Mouse (Mus musculus): ENCODE measurements around the gene Kars.
A peak's percentile ranks its signal among the peaks of the same experiment; 100 is the strongest.

Gene Kars

DNA sequence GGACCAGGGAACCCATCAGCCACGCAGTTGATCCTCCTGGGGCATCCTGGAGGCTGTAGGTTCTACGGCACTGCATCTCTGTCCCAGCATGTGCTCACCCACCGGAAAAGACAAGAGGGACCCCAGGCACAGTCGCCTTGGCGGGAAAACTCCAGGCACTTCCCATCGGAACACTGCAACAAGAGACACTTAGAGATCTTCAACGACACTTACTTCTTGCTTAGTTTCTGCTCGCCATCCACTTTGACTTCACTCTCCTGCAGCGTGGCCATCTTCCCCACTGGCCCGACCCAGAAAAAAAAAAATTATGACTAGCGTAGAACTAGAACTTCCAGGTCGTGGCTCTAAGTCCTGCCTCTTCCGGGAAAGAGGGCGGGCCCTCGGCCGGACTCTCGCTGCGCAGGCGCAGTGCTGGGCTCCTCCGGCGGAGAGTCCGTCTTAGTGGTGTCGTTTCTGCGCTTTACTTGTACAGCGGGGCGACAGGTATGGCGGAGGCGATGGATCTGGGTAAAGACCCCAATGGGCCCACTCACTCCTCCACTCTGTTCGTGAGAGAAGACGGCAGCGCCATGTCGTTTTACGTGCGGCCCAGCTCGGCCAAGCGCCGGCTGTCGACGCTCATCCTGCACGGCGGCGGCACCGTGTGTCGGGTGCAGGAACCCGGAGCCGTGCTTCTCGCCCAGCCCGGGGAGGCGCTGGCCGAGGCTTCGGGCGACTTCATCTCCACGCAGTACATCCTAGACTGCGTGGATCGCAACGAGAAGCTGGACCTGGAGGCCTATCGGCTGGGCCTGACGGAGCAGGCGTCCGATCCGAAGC lies at the start of gene Kars, which contains the start of gene Terf2ip:
TSS of gene Kars (minus strand) at position 327 of the 819 bp plus-strand sequence.
TSS of gene Terf2ip (plus strand) at position 402 of the 819 bp plus-strand sequence.
- peak; percentile 87 for DNase-seq (ENCODE audit: low spot score in 2 of 2)

DNA sequence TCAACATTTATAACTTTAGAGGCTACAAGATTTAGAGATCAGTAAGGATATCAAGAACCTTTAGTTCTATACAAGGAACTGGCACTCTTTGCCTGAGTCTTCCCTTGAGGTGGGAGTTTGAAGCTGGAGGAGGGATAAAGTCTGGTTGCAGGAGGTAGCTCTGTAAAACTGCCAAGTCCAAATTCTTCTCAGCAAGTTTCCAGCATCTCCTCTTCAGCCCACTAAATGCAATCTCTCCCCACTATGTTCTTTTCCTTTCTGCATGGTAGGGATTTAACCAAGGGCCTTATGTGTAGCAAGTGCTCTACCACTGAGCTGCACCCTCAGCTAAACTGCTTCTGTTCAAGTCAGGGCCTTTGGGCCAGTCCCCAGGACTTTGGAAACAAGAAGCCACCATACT lies 43.3 kb upstream of the Kars start:
- DNase-seq (ENCODE audit: low spot score in 2 of 2): no peak

DNA sequence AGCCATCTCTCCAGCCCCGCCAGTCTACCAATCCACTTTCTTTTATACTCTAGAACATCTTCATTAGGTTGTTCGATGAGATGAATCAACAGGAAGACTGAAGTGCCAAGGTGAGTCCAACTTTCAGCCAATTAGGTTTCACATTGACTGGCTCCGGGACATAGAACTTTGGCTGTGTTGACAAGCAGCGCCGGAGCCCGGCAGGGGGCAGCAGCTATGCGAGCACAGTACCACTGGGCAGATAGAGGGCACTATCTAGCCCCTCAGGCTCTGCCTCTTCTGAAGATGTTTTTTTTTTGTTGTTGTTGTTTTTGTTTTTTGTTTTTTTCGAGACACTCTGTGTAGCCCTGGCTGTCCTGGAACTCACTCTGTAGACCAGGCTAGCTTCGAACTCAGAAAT lies 40.4 kb upstream of the Kars start:
- DNase-seq (ENCODE audit: low spot score in 2 of 2): no peak

DNA sequence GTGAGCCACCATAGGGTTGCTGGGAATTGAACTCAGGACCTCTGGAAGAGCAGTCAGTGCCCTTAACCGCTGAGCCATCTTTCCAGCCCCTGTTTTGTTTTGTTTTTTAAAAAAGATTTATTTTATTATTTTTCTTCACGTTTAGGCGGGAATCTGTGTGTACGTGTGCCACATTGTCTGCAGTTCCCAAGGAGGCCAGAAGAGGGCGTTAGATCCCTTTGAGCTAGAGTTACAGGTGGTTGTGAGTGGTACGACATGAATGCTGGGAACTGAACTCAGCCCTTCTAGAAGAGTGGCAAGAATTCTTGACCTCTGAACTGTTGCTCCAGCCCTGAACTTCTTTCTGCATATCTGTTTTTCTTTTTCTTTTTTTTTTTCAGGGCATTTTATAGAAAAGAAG lies 38.9 kb upstream of the Kars start:
- DNase-seq (ENCODE audit: low spot score in 2 of 2): no peak

DNA sequence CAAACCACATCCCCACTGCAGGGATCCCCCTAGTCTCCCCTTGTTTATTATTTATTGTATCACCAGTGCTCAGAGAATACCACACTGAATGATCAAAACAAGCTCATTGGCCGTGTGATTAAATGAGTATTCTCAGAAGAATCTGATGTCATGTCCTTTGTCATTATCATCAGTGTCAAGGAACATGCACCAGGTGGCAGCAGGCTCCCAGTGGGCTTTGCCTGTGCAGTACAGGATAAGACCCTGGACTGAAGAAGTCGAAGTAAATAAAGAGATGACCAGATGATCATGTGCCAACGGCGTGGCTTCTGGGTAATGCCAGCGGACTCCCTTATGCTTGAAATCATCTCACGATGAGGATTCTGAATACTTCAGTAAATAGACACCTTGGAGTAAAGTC lies 37.2 kb upstream of the Kars start:
- no peak for DNase-seq (ENCODE audit: low spot score in 2 of 2)

DNA sequence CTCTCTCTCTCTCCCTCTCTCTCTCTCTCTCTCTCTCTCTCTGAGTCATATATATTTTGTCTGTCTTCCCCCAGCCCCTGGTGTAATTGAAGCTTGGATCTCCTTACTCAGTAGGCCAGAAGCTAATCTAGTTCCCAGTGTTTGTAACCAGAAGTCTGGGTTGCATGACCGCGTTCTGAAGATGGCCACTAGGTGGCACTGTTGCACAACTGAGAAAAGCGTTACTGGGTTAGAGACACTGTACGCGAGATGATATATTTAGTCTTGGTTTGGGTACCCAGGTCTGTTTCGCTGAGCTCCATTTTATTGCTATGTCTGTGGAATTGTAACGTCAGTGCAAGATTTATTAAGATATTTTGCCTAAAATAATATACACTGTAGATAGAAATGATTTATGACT lies 34.8 kb upstream of the Kars start:
- peak; percentile 70 to 87 for DNase-seq (ENCODE audit: low spot score in 2 of 2)

DNA sequence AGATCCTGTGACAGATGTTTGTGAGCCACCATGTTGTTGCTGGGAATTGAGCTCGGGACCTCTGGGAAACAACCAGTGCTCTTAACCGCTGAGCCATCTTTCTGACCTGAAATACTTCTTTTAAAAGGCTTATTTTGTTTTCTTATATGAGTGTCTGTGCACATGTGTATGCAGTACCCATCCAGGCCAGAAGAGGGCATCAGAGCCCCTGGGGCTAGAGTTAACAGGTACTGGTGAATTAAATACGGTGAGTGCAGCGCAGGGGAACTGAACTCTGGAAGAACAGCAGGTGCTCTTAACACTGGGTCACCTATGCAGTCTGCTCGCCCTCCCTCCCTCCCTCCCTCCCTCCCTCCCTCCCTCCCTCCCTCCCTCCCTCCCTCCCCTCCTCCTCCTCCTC lies 34.1 kb upstream of the Kars start:
- DNase-seq (ENCODE audit: low spot score in 2 of 2): no peak

DNA sequence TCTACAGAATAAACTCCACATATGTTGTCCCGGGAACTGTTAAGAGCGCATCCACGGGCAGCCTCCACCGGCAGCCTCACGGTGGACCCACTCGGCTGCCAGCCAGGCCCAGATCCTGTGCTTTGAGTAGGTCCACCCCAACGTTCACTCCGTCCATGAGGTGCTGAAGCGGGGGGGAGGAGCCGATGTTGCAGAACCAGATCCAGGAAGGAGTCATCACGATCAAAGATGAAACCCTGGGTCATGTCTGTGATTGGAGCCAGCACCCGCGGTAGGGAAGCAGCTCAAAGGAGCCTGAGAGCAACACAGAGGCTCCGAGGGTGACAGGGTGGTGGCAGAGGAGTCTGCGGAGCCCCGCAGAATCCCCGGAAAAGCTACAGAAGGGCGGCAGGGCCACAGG lies 26.4 kb upstream of the Kars start:
- no peak for DNase-seq (ENCODE audit: low spot score in 2 of 2)

DNA sequence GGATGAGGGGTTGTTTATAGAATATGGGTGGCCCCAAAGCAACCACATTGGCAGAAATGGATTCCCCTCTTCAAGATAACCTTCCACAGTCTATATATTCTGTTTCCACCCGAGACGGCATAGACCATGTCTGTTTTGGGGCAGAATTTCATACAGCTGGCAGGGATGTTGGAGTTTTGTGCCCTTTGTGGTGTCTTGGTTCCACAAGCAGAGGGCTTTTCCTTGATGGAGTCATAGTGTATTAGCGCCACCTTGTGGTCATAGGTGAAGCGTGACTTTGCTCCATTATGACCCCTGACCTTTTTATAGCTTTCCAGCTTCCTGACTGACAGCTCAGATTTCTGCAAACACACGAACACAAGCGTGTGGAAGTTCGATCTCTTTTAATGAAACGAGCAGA lies 23.5 kb upstream of the Kars start:
- DNase-seq (ENCODE audit: low spot score in 2 of 2): no peak

DNA sequence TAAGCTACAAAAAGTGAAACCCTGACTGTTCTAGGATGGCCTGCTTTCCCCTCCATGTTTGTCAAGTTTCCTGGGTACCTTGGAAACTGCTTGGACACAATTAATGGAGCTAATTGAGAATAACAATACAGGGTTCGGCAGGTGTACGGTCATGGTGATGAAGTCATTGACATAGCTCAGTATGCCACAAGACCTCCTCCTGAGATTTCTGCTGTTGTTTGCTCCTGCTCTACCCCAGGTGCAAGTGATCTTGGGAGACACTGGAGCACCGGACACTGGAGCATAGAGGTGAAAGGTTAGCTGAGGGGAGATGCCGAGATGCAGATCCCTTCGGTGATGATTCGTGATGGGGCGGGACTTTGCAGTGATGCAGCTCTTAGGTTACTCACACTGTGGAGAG lies 21.9 kb upstream of the Kars start:
- DNase-seq (ENCODE audit: low spot score in 2 of 2): no peak

DNA sequence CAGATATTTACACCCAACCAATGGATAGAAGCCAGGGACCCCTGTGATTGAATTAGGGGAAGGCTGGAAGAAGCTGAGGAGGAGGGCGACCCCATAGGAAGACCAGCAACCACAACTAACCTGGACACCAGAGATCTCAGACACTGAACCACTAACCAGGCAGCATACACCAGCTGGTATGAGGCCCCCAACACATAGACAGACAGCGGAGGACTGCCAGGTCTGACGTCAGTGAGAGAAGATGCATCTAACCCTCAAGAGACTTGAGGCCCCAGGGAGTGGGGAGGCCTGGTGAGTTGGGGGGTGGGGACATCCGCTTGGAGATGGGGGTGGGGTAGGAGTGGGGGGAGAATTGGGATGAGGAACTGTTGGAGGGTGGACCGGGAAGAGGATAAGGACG lies 19.5 kb upstream of the Kars start:
- DNase-seq (ENCODE audit: low spot score in 2 of 2): no peak

DNA sequence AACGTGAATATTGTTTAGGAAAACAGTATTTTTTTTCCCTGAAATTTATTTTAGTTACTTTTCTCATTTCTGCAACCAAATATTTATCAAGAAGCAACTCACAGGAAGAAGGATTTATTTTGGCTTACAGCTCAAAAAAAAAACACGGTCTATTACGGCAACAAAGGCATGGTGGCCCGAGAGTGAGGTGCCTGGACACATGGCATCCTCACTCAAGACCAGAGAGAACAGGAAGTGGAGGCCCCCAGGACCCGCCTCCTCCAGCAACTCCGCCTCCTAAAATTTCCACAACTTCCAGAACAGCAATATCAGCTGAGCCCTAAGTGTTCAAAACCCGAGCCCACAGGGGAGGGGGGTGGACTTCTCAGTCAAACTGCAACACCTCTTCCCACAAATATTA lies 18.3 kb upstream of the Kars start:
- DNase-seq (ENCODE audit: low spot score in 2 of 2): no peak

DNA sequence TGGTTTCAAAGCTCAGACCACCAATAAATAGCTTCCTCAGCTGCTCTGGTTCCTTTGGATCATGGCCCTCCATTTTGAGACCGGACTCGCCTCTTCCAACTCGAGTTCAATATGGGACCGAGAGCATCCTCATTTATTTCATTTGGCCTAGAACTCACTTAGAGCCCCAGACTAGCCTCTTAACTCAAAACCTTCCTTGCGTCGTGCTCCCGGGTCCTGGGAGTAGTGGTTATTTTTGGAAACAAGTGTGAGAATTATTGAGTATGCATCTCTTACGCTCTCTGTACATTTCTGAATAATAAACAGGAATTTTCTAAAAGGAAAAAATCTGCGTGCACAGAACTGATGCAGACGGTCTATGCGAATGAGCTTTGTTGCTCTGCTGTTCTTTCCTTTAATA lies 3.8 kb upstream of the Kars start, which contains the start of gene Gm6793:
TSS of gene Gm6793 (minus strand) at position 101 of the 400 bp plus-strand sequence.
- DNase-seq (ENCODE audit: low spot score in 2 of 2): no peak

DNA sequence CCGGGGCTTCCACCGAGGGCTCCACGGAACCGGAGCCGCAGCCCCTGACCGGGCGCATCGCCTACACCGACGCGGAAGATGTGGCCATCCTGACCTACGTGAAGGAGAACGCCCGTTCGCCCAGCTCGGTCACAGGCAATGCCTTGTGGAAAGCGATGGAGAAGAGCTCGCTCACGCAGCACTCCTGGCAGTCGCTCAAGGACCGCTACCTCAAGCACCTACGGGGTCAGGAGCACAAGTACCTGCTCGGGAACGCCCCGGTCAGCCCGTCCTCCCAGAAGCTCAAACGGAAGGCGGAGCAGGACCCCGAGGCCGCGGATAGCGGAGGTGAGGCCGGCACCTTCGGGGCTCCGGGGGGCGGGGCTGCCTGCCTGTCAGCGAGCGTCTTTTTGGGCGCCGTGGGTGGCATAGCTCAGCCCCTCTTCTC lies 706 bp upstream of the Kars start:
- no peak for DNase-seq (ENCODE audit: low spot score in 2 of 2)

DNA sequence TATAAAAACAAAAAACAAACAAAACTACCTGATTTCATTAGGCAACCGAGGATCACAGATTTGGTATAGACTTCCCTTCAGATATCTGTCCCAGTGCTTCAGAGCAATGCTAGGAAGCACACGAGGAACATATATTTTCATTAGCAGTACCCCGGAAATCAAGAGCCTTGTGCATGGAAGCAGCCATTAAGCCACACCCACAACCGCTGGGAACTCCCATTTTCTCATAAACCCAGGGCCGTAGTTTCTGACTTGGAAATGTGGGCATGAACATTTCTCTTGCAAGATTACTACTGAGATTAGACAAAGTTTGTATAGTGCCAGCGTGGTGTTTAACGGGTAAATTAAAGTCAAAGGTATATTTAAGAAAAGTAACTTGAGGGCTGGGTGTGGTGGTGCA lies 1.6 kb downstream of the Kars start:
- no peak for DNase-seq (ENCODE audit: low spot score in 2 of 2)

DNA sequence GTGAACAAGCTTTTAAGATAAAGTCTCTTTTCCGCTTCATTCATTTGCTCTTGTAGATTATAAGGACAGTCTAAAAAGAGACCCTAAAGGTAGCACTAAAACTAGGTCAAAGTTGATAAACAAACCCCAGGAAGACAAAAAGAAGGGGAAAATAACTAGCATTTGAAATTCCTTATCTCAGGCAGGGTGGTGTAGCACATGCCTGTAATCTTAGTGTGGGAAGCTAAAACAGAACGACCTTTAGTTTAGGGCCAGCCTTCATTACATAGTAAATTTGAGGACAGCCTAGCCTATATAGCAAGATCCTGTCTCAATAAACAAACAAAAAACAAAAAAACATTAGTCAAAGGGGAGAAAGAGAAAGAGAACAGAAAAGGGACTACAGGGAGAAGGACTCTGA lies 3.5 kb downstream of the Kars start:
- no peak for DNase-seq (ENCODE audit: low spot score in 2 of 2)

DNA sequence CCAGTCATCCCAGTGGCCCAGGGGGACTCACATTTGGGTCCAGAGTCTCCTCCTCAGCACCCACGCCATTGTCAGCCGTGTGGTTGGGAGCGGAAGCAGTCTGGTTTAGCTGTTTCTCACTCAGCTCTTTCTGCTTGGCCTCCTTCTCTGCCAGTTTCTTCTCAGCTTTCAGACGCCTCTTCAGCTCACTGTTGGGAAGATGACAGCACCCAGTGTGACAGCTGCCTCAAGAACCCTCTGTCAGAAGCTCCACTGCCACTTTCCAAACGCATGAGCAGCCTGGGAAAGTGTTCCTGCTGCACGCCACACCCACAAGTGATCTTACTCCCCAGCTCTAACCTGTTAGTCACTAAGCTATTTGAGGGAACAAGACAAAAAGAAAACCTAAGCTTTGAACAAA lies 5.5 kb downstream of the Kars start:
- DNase-seq (ENCODE audit: low spot score in 2 of 2): no peak

DNA sequence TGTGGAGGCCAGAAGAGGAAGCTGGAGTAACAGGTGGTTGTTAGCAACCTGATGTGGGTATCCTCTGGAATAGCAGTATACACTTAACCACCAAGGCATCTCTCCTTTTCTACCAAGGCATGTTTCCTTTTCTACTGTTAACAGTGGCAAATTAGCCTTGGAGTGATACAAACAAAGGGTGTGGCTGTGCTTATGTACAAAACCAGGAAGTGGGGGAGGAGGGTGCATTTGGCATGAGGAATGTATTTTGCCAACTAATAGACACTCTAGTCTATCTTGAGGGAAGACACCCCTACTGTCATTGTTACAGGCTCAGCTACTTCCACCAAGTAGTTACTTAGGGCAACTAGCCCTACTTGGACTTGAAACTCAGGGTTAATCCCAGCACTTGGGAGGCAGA lies 6.4 kb downstream of the Kars start:
- DNase-seq (ENCODE audit: low spot score in 2 of 2): no peak

DNA sequence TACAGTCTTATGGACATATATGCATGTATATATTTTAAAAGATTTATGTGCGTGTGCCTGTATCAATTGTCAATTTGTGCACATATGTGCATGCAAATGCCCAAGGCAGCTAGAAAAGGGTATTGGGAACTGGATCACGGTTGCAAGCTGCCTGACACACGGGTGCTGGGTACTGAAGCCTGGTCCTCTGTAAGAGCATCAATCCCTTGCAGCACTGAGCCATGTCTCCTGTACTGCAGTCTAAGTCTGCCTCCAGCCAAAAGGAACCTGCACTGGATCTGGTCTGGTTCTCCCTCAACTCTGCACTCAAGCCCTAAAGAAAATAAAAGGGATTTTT lies 18.5 kb downstream of the Kars start:
- no peak for DNase-seq (ENCODE audit: low spot score in 2 of 2)

DNA sequence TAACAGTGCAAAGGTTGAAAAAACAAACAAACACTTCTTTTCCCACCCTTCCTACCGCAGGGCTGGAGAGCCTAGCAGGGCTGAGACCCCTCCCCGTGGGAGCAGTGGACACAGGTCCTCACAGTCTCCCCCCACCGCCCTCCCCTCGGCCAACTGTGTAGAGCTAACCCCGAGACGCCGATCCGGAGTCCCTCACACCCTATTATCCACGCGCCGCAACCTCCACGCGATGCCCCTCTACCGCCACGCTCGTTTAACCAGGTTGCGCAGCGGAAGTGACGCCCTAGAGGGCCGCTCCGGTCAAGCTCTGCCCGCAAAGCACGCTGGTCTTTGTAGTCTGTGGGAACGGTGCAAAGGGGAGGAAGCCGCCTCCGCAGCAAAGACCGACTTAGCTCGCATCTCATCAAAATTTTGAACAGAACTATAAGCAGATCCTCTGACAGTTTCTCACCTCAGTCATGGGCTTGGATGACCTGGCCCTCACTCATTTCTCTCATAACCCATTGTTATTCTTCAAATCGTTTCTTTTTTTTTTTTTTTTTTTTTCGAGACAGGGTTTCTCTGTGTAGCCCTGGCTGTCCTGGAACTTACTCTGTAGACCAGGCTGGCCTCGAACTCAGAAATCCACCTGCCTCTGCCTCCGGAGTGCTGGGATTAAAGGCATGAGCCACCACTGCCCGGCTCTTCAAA lies 19.0 kb downstream of the Kars start, which contains the start of gene Adat1:
TSS of gene Adat1 (minus strand) at position 290 of the 690 bp plus-strand sequence.
- DNase-seq (ENCODE audit: low spot score in 2 of 2): peak; percentile 70 to 81

DNA sequence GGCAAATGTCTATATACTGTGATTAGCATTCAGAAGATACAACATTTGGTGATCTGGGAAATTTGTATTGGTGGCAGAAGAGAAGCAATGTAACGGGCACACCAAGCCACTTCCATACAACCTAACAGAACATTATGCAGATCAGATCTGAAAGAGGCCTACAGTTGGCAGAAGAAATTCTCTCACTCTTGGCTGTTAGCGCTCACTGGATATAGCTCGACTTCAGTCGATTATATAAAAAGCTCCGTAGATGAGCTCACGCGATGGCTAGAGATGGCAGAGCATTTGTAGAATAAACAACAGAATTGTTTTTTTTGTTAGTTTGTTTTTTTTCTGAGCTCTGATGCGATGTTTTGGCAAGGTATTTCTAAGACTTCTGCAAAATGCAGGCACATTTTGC lies 19.8 kb downstream of the Kars start:
- DNase-seq (ENCODE audit: low spot score in 2 of 2): no peak

DNA sequence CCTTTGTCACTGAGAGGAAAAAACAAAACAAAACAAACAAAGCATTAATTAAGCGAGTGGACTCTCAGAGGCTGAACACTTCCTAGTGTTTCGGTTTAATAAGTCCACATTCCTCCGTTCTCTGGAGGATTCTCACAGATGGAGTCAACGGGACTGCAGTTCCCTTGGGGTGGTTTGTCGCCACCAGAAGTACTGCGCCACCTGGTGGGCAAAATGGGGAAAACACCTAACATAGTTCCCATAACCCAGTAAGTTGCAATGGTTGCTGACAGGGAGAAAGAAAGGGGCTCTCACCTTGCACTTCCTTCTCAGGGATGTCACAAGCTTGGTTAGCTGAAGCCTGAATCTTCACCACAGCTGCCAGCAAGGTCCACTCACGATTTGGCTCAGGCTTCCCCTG lies 21.2 kb downstream of the Kars start:
- peak in 1 of 2 experiments; percentile 65 for DNase-seq (ENCODE audit: low spot score in 2 of 2)

DNA sequence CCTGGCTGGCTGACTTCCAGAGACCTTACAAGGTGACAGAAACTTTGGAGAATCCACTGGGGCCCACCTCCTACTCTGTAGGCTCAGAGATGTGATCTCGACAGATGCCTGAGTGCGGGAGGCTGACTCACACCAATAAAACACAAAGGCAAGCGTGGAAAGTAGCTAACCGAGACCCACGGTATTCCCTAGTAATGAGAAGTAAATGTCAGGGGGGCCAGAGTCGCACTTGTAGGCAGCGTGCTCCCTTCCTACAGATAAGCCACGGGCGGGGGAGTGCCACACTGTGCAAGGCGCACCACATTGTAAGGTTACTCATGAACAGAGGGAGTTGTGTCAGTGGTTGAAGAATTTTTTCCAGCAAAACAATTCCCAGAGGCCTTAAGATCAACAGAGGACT lies 26.6 kb downstream of the Kars start:
- DNase-seq (ENCODE audit: low spot score in 2 of 2): no peak

Data from frontal cortex, postnatal 14 days (tissue).